Mouse (Mus musculus) myocyte (in vitro differentiated cells): ENCODE results near the gene Gvin1.

Experiments used
- CEBPB ChIP-seq: IDR thresholded peaks from 2 replicates; pipeline ENCODE4 v1.6.1; 2011; ENCODE audit warnings: mild to moderate bottlenecking, moderate library complexity; ENCODE audit not compliant: poor library complexity, insufficient read depth, severe bottlenecking
- E2F4 ChIP-seq: IDR thresholded peaks from one replicate; pipeline ENCODE4 v1.6.1; 2011; ENCODE audit warnings: mild to moderate bottlenecking, control low read depth, moderate library complexity; ENCODE audit not compliant: insufficient read depth
- MAX ChIP-seq: IDR thresholded peaks from one replicate; pipeline ENCODE4 v1.6.1; 2011; ENCODE audit warnings: low read depth, mild to moderate bottlenecking, control low read depth
- MYOG ChIP-seq, 3 experiments: IDR thresholded peaks; one replicate each; pipeline ENCODE4 v1.6.1; 2011; ENCODE audit warnings: control low read depth in 2 of 3, low read depth in 2 of 3, mild to moderate bottlenecking in 2 of 3; ENCODE audit not compliant: insufficient read length in 2 of 3, control insufficient read depth in 1 of 3, insufficient read depth in 1 of 3
- POLR2A ChIP-seq: IDR thresholded peaks from one replicate; pipeline ENCODE4 v1.6.1; 2011; ENCODE audit warnings: low read depth, mild to moderate bottlenecking, control low read depth, moderate library complexity; ENCODE audit not compliant: insufficient read length
- POLR2AphosphoS2 ChIP-seq: IDR thresholded peaks from one replicate; pipeline ENCODE4 v1.6.1; 2011; ENCODE audit warnings: low read depth, control low read depth; ENCODE audit not compliant: insufficient read length
- REST ChIP-seq: IDR thresholded peaks from one replicate; pipeline ENCODE4 v1.6.1; 2011; ENCODE audit warnings: mild to moderate bottlenecking, control low read depth, moderate library complexity; ENCODE audit not compliant: insufficient read depth, insufficient read length
- TCF12 ChIP-seq: IDR thresholded peaks from one replicate; pipeline ENCODE4 v1.6.1; 2011; ENCODE audit warnings: mild to moderate bottlenecking, control low read depth; ENCODE audit not compliant: poor library complexity, insufficient read depth, severe bottlenecking
- USF1 ChIP-seq: IDR thresholded peaks from one replicate; pipeline ENCODE4 v1.6.1; 2011; ENCODE audit warnings: low read depth, mild to moderate bottlenecking, control low read depth, moderate library complexity

DNA sequence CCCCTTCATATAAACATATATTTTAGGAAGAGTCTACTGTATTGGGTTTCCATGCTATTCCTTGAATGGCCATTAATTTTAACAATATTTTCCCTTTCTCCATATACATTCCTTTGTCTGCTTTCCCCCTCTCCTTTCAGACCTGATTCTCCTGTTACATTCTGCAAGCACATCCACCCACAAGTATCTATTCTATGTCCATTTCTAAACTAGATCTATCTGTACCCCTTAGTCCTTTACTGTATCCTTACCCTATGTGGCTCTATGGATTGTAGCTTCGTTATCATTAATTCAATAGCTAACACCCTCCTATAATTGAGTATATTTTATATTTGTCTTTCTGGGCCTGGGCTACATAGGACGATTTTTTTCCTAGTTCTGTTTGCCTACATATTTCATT is 33.1 kb upstream of the Gvin1 start:
- TF ChIP-seq MAX, result no peak
- TF ChIP-seq POLR2A, result no peak
- TF ChIP-seq POLR2AphosphoS2, result no peak
- no peak for TF ChIP-seq CEBPB
- no peak for TF ChIP-seq E2F4
- TF ChIP-seq USF1, result no peak
- TF ChIP-seq REST, result no peak
- TF ChIP-seq MYOG (IDR thresholded peaks at IDR 0.05; ENCODE audit: control insufficient read depth in 1 of 3, insufficient read depth in 1 of 3, insufficient read length in 2 of 3, low read depth in 2 of 3), result no peak
- TF ChIP-seq TCF12, result no peak
